ENCODE assay signal across 21 mouse cellular contexts in the genomic region with DNA sequence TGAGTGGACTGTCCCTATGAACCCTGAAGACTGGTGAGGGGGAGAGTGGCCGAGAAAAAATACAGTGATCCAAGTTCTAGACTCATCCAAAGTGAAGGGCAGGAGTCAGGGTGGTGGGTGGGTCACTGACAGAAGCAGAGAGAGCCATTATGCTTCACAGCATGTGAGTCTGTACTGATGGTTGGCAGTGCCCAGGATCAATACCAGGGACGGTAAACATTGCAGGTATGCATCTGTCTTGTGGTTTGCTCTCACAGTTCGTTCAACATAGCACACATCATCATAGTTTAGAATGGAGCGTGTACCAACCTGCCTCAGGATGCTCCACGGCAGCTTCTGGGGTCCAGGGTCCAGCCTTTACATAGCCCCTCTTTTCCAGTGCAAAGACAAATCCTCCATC. TPM values are rescaled to one million over a fixed set of nuclear protein-coding genes. Genes with fewer than 3 reads are reported as not detected.
"Had no signal": no experiment of that assay in that cellular context is flagged by ENCODE, and none has a peak within 500 bp of the region (broad histone marks: within the 10 kb centered on the region; RNA-seq: fewer than 3 reads in every experiment).

No protein-coding gene starts in this region.

- H3K4me1 ChIP-seq: neural tube, embryonic 13.5 days; neural tube, embryonic 15.5 days; stomach, embryonic 15.5 days had no signal

- H3K36me3 ChIP-seq: neural tube, embryonic 13.5 days; neural tube, embryonic 15.5 days; stomach, embryonic 15.5 days had no signal

- H3K9me3 ChIP-seq: neural tube, embryonic 13.5 days; neural tube, embryonic 15.5 days; stomach, embryonic 15.5 days had no signal

- H3K4me3 ChIP-seq: neural tube, embryonic 13.5 days; neural tube, embryonic 15.5 days; stomach, embryonic 15.5 days had no signal

- DNase-seq: retina, postnatal 1 day; right cerebral cortex, adult 18-20 months; right cerebral cortex, postnatal 14 days; right cerebral cortex, postnatal 25 days; right cerebral cortex, postnatal 4 days; spleen, adult 18-20 months; thymus, adult 18-20 months; thymus, adult 2 months; thymus, postnatal 14 days; thymus, postnatal 25 days; thymus, postnatal 36 days; thymus, postnatal 4 days had no signal

- H3K27ac ChIP-seq: neural tube, embryonic 13.5 days; neural tube, embryonic 15.5 days; stomach, embryonic 15.5 days; stomach, postnatal 0 days had no signal

- H3K27me3 ChIP-seq: neural tube, embryonic 13.5 days; neural tube, embryonic 15.5 days; stomach, embryonic 15.5 days had no signal

- H3K4me2 ChIP-seq: neural tube, embryonic 13.5 days; neural tube, embryonic 15.5 days; stomach, embryonic 15.5 days had no signal

- H3K9ac ChIP-seq: neural tube, embryonic 13.5 days; neural tube, embryonic 15.5 days; stomach, embryonic 15.5 days had no signal

RNA-seq across cellular contexts. Expression of a gene that starts 4.8 kb away (rescaled TPM):
- total RNA-seq: neutrophil, adult 5-6 weeks had no signal
- polyA plus RNA-seq: neural tube, embryonic 13.5 days; spleen, adult 2 months had no signal

RNA-seq across cellular contexts. Expression of a gene that starts 41.2 kb away (rescaled TPM):
- total RNA-seq: neutrophil, adult 5-6 weeks had no signal
- polyA plus RNA-seq: neural tube, embryonic 14.5 days; neural tube, embryonic 15.5 days; spleen, adult 2 months; stomach, embryonic 14.5 days; thymus, adult 2 months; thymus, postnatal 0 days had no signal

RNA-seq across cellular contexts. Expression of a gene that starts 41.3 kb away (rescaled TPM):
- total RNA-seq: neutrophil, adult 5-6 weeks had no signal
- polyA plus RNA-seq: neural tube, embryonic 13.5 days; spleen, adult 2 months; stomach, embryonic 14.5 days; thymus, postnatal 0 days had no signal
